12 mouse cellular contexts compared by ENCODE assay signal in genomic region chr9:37586718-37587117, GRCm38 (mm10). TPM values are rescaled to one million over a fixed set of nuclear protein-coding genes. Genes with fewer than 3 reads are reported as not detected.
"Had no signal": no experiment of that assay in that cellular context is flagged by ENCODE, and none has a peak within 500 bp of the region (broad histone marks: within the 10 kb centered on the region; RNA-seq: fewer than 3 reads in every experiment).

No protein-coding gene starts in this region.

- DNase-seq: kidney, adult 2 months; kidney, postnatal 14 days; left cerebral cortex, postnatal 4 days; lung, adult 18-20 months; right cerebral cortex, postnatal 14 days; thymus, postnatal 14 days had no signal

- H3K27me3 ChIP-seq: kidney, embryonic 15.5 days; limb, embryonic 13.5 days; neural tube, embryonic 13.5 days; stomach, embryonic 15.5 days had no signal

- H3K4me3 ChIP-seq: kidney, embryonic 15.5 days; limb, embryonic 13.5 days; neural tube, embryonic 13.5 days; stomach, embryonic 15.5 days had no signal

- H3K9me3 ChIP-seq: kidney, embryonic 15.5 days; limb, embryonic 13.5 days; stomach, embryonic 15.5 days had no signal

- H3K4me2 ChIP-seq: kidney, embryonic 15.5 days; limb, embryonic 13.5 days; neural tube, embryonic 13.5 days; stomach, embryonic 15.5 days had no signal

- H3K9ac ChIP-seq: kidney, embryonic 15.5 days; limb, embryonic 13.5 days; liver, embryonic 14.5 days; neural tube, embryonic 13.5 days; stomach, embryonic 15.5 days had no signal

- H3K4me1 ChIP-seq: kidney, embryonic 15.5 days; limb, embryonic 13.5 days; neural tube, embryonic 13.5 days; stomach, embryonic 15.5 days had no signal

- H3K27ac ChIP-seq: kidney, embryonic 15.5 days; limb, embryonic 13.5 days; liver, embryonic 14.5 days; neural tube, embryonic 13.5 days; stomach, embryonic 15.5 days had no signal

- H3K36me3 ChIP-seq: kidney, embryonic 15.5 days; limb, embryonic 13.5 days; neural tube, embryonic 13.5 days; stomach, embryonic 15.5 days had no signal

RNA-seq across cellular contexts. Expression of gene Spa17, which starts 26.8 kb away (rescaled TPM):
- total RNA-seq: monocyte, adult 5-6 weeks had no signal

RNA-seq across cellular contexts. Expression of gene Vsig2, which starts 47.7 kb away (rescaled TPM):
- total RNA-seq: monocyte, adult 5-6 weeks had no signal

RNA-seq across cellular contexts. Expression of gene Esam, which starts 58.8 kb away (rescaled TPM):
- total RNA-seq: monocyte, adult 5-6 weeks had no signal
